In genomic region chr9:71623871-71624569, GRCm38 (mm10) we compare ENCODE assay signal across 9 mouse cellular contexts. TPM values are rescaled to one million over a fixed set of nuclear protein-coding genes. Genes with fewer than 3 reads are reported as not detected.
DNase-seq lines count a peak whose midpoint lies in the region; ATAC-seq and TF ChIP-seq lines count a peak whose summit lies in the region.
"Had no signal": no experiment of that assay in that cellular context is flagged by ENCODE, and none has a peak within 500 bp of the region (broad histone marks: within the 10 kb centered on the region; RNA-seq: fewer than 3 reads in every experiment).

No protein-coding gene starts in this region.

- TF ChIP-seq CTCF in bone marrow, adult 2 months (IDR thresholded peaks at IDR 0.05; ENCODE audit: control insufficient read depth, insufficient read depth, low read length): peak; percentile 70
- peak; percentile 92 for TF ChIP-seq CTCF in lung, adult 2 months (IDR thresholded peaks at IDR 0.05; ENCODE audit: insufficient read depth, low read length)

- TF ChIP-seq POLR2A in bone marrow, adult 2 months (IDR thresholded peaks at IDR 0.05; ENCODE audit: borderline replicate concordance, control insufficient read depth, low read depth, low read length): no peak
- no peak for TF ChIP-seq POLR2A in lung, adult 2 months (IDR thresholded peaks at IDR 0.05; ENCODE audit: borderline replicate concordance, extremely low read depth, low read depth, low read length)

- H3K36me3 ChIP-seq in forebrain, embryonic 14.5 days (ENCODE audit: control insufficient read depth, insufficient read depth, low read length): no peaks in the 10 kb centered on the region
- H3K36me3 ChIP-seq in forebrain, embryonic 10.5 days (replicated peaks): no peaks in the 10 kb centered on the region
- no peaks in the 10 kb centered on the region for H3K36me3 ChIP-seq in stomach, embryonic 15.5 days

- intact Hi-C loops in gastrocnemius, postnatal 14 days (cut with DNase I; ENCODE audit: low total_unique reads): loop anchor here (5.0 to 10.0 kb wide), 2 partner anchors 262 to 409 kb away; partner anchors contain the start of gene Aldh1a2

- H3K27me3 ChIP-seq in forebrain, embryonic 14.5 days (replicated peaks; ENCODE audit: control insufficient read depth, insufficient read depth, low read length): no peaks in the 10 kb centered on the region
- H3K27me3 ChIP-seq in forebrain, embryonic 10.5 days (ENCODE audit: poor library complexity, severe bottlenecking): no peaks in the 10 kb centered on the region
- H3K27me3 ChIP-seq in stomach, embryonic 15.5 days (replicated peaks): no peaks in the 10 kb centered on the region

- H3K9ac ChIP-seq in forebrain, embryonic 14.5 days (ENCODE audit: low read length): no peak overlapping the region
- H3K9ac ChIP-seq in stomach, embryonic 15.5 days: no peak overlapping the region

- no peak overlapping the region for H3K4me2 ChIP-seq in forebrain, embryonic 14.5 days (ENCODE audit: low read length)
- H3K4me2 ChIP-seq in stomach, embryonic 15.5 days: no peak overlapping the region

- no peak overlapping the region for H3K4me3 ChIP-seq in forebrain, embryonic 14.5 days (ENCODE audit: low read depth, low read length)
- no peak overlapping the region for H3K4me3 ChIP-seq in forebrain, embryonic 10.5 days
- no peak overlapping the region for H3K4me3 ChIP-seq in bone marrow, adult 2 months (replicated peaks; ENCODE audit: control insufficient read depth, low read depth, low read length)
- no peak overlapping the region for H3K4me3 ChIP-seq in lung, adult 2 months (replicated peaks; ENCODE audit: extremely low read depth, low read depth, low read length)
- no peak overlapping the region for H3K4me3 ChIP-seq in stomach, embryonic 15.5 days (replicated peaks)

- peak; percentile 71 for DNase-seq in forebrain, embryonic 14.5 days (ENCODE audit: low spot score)
- DNase-seq in forebrain, embryonic 10.5 days (ENCODE audit: extremely low spot score, low spot score): no peak
- peak; percentile 70 for DNase-seq in 3T3-L1 (ENCODE audit: low read depth, low spot score)
- peak; percentile 46 for DNase-seq in hindlimb bud, embryonic 11.5 days (ENCODE audit: extremely low spot score, low read depth, low spot score)
- DNase-seq in lung, adult 2 months: peak; percentile 39
- DNase-seq in gastrocnemius, postnatal 14 days: no peak

- no peak overlapping the region for H3K27ac ChIP-seq in forebrain, embryonic 14.5 days (ENCODE audit: low read depth, low read length)
- H3K27ac ChIP-seq in forebrain, embryonic 10.5 days: no peak overlapping the region
- no peak overlapping the region for H3K27ac ChIP-seq in bone marrow, adult 2 months (ENCODE audit: control insufficient read depth, insufficient read depth, low read depth, low read length, poor library complexity)
- peak overlapping the region; percentile 62; the same call in 1 of the 2 replicates for H3K27ac ChIP-seq in stomach, embryonic 15.5 days
- H3K27ac ChIP-seq: macrophage had no signal

- ATAC-seq in forebrain, embryonic 14.5 days: no peak; the same call in 1 of the 2 replicates
- ATAC-seq in stomach, embryonic 15.5 days (ENCODE audit: insufficient read depth, low FRiP score, low read depth): 0 out of 2 replicates have a peak, but pooled peaks have one; percentile 44

- no peaks in the 10 kb centered on the region for H3K4me1 ChIP-seq in forebrain, embryonic 14.5 days (ENCODE audit: control insufficient read depth, insufficient read depth, low read length)
- H3K4me1 ChIP-seq in forebrain, embryonic 10.5 days: peaks cover 19% of the 10 kb centered on the region
- H3K4me1 ChIP-seq in bone marrow, adult 2 months (ENCODE audit: control insufficient read depth, insufficient read depth, low read length): no peaks in the 10 kb centered on the region
- 0 out of 2 replicates have a peak, but pooled peaks cover 2% of the 10 kb centered on the region for H3K4me1 ChIP-seq in lung, adult 2 months (ENCODE audit: control insufficient read depth, insufficient read depth, low read length)
- H3K4me1 ChIP-seq in stomach, embryonic 15.5 days: no peaks in the 10 kb centered on the region

- H3K9me3 ChIP-seq in forebrain, embryonic 14.5 days (replicated peaks; ENCODE audit: control insufficient read depth, low read length): no peaks in the 10 kb centered on the region
- no peaks in the 10 kb centered on the region for H3K9me3 ChIP-seq in forebrain, embryonic 10.5 days
- H3K9me3 ChIP-seq in stomach, embryonic 15.5 days: no peaks in the 10 kb centered on the region

- 38% methylated on average over 4 of the region's 4 CpGs for WGBS in forebrain, embryonic 14.5 days
- 49% methylated on average over 4 of the region's 4 CpGs for WGBS in forebrain, embryonic 10.5 days
- 42% methylated on average over 4 of the region's 4 CpGs for WGBS in bone marrow, adult 2 months
- WGBS in lung, adult 2 months: 39% methylated on average over 4 of the region's 4 CpGs
- WGBS in stomach, embryonic 15.5 days: 38% methylated on average over 4 of the region's 4 CpGs

RNA-seq across cellular contexts. Expression of gene Myzap, which starts 31.9 kb away (rescaled TPM):
- polyA plus RNA-seq in forebrain, embryonic 14.5 days (2014; fragmentation: Nextera tagmentation; extraction: Ambion mirVana): 2.6 and 3.4 TPM in 2 replicates
- 3.5 and 4.0 TPM in 2 replicates for polyA plus RNA-seq in forebrain, embryonic 10.5 days (2016; fragmentation: Nextera tagmentation; extraction: Ambion mirVana)
- polyA plus RNA-seq in bone marrow, adult 2 months (2011; ENCODE audit: insufficient read depth, insufficient read length, low replicate concordance, missing spikeins): 2.8 and 8.7 TPM in 2 replicates
- 67.7 and 79.6 TPM in 2 replicates for polyA plus RNA-seq in lung, adult 2 months (2012; rRNA removed)
- polyA plus RNA-seq in stomach, embryonic 15.5 days (2015; fragmentation: Nextera tagmentation; extraction: Ambion mirVana): 11.6 and 12.2 TPM in 2 replicates
- 1 to 10 TPM; 6.7 to 8.8 TPM for total RNA-seq in gastrocnemius, postnatal 14 days (2021)
- polyA plus RNA-seq: macrophage had no signal

Comparison
In these comparisons a context has a peak if more than half of its experiments do, and no peak if none do; other contexts are left out.
1. DNase-seq: peak in forebrain, embryonic 14.5 days (single experiment), 3T3-L1 (single experiment), hindlimb bud, embryonic 11.5 days (single experiment) and lung, adult 2 months (single experiment); none in forebrain, embryonic 10.5 days (single experiment) and gastrocnemius, postnatal 14 days (single experiment).